Mouse (Mus musculus) bone marrow, adult 2 months (tissue): ENCODE results near the gene Mr1. TPM values are rescaled to one million over a fixed set of nuclear protein-coding genes. Genes with fewer than 3 reads are reported as not detected.

Experiments used
- H3K27ac ChIP-seq: fragments of 200-500 bp; 2 replicates; pipeline ENCODE4 v1.5.1; 2012; ENCODE audit warnings: low read depth, mild to moderate bottlenecking, control low read depth, inconsistent platforms, low read length; ENCODE audit not compliant: control insufficient read depth, poor library complexity, insufficient read depth
- H3K4me1 ChIP-seq: fragments of 200-500 bp; 2 replicates; pipeline ENCODE4 v1.6.1; 2011; ENCODE audit warnings: low read length; ENCODE audit not compliant: control insufficient read depth, insufficient read depth
- H3K4me3 ChIP-seq: fragments of 200-500 bp; replicated peaks from 2 replicates; pipeline ENCODE3; 2011; ENCODE audit warnings: mild to moderate bottlenecking, low read depth, low read length, control low read depth; ENCODE audit not compliant: control insufficient read depth
- CTCF ChIP-seq: fragments of 200-500 bp; IDR thresholded peaks from 2 replicates; pipeline ENCODE4 v1.5.1; 2011; ENCODE audit warnings: low read length, control low read depth; ENCODE audit not compliant: control insufficient read depth, insufficient read depth
- POLR2A ChIP-seq: fragments of 200-500 bp; IDR thresholded peaks from 2 replicates; pipeline ENCODE4 v1.6.1; 2011; ENCODE audit warnings: low read depth, mild to moderate bottlenecking, control low read depth, low read length, borderline replicate concordance; ENCODE audit not compliant: control insufficient read depth
- WGBS: fragments of 180-500 bp; shearing (Covaris S2); methylation state at CpG from one replicate; pipeline ENCODE4 v1.1.7; 2018; 5-methylcytosine and 5-hydroxymethylcytosine counted together
- polyA plus RNA-seq: library from polyadenylated mRNA; stranded (reverse); fragments of >200 nt; gene quantifications from 2 replicates; pipeline ENCODE4 v1.2.4, GENCODE M21; 2011; ENCODE audit warnings: low replicate concordance; ENCODE audit not compliant: missing spikeins, insufficient read depth, insufficient read length

The Mr1 gene
- polyA plus RNA-seq, 1 experiment: 0.70 TPM

GRCm38 (mm10) chr1:155172895-155173643 is 26.5 kb upstream of the Mr1 start:
- H3K4me1 ChIP-seq: no peaks in the 10 kb centered on the region
- no peak overlapping the region for H3K4me3 ChIP-seq
- no peak overlapping the region for H3K27ac ChIP-seq
- TF ChIP-seq CTCF (no peak), POLR2A (no peak)
- WGBS: 85% methylated on average over 3 of the region's 3 CpGs

GRCm38 (mm10) chr1:155169935-155170334 is 23.3 kb upstream of the Mr1 start:
- TF ChIP-seq CTCF: no peak
- TF ChIP-seq POLR2A: no peak
- Histone ChIP-seq H3K4me3 (no peak overlapping the region), H3K27ac (no peak overlapping the region), H3K4me1 (no peaks in the 10 kb centered on the region)

- no peak overlapping the region for H3K4me3 ChIP-seq
- no peak overlapping the region for H3K27ac ChIP-seq
- 69% methylated on average over 3 of the region's 3 CpGs for WGBS
- no peaks in the 10 kb centered on the region for H3K4me1 ChIP-seq
- TF ChIP-seq CTCF: no peak
- no peak for TF ChIP-seq POLR2A
Observed at GRCm38 (mm10) chr1:155167453-155167852, 20.8 kb upstream of the Mr1 start.

GRCm38 (mm10) chr1:155158970-155159484 is 12.4 kb upstream of the Mr1 start:
- Histone ChIP-seq H3K27ac (peak overlapping the region; percentile 61), H3K4me1 (no peaks in the 10 kb centered on the region; the same call in 1 of the 2 replicates), H3K4me3 (peak overlapping the region; percentile 85)
- TF ChIP-seq POLR2A: no peak
- no peak for TF ChIP-seq CTCF
- under 1% methylated on average over 45 of the region's 46 CpGs for WGBS

- TF ChIP-seq CTCF: no peak
- peak; percentile 47; the same call in 1 of the 2 replicates for TF ChIP-seq POLR2A
- Histone ChIP-seq H3K4me1 (no peaks in the 10 kb centered on the region; the same call in 1 of the 2 replicates), H3K27ac (peak within 1 kb of the TSS; percentile 61), H3K4me3 (peak within 1 kb of the TSS; percentile 85)
- 3% methylated on average over 48 of the region's 48 CpGs for WGBS
Observed at GRCm38 (mm10) chr1:155158141-155158969, 11.7 kb upstream of the Mr1 start, which contains the start of gene Stx6. Gene Stx6, plus strand, starts transcription at chr1:155158715.

- H3K27ac ChIP-seq: no peak overlapping the region
- no peak for TF ChIP-seq CTCF
- TF ChIP-seq POLR2A: no peak
- WGBS: 63% methylated on average over 4 of the region's 4 CpGs
- H3K4me3 ChIP-seq: no peak overlapping the region
- H3K4me1 ChIP-seq: no peaks in the 10 kb centered on the region; the same call in 1 of the 2 replicates
Observed at GRCm38 (mm10) chr1:155153906-155154305, 7.3 kb upstream of the Mr1 start.

GRCm38 (mm10) chr1:155150821-155151220 is 4.2 kb upstream of the Mr1 start:
- Histone ChIP-seq H3K27ac (no peak overlapping the region), H3K4me1 (no peaks in the 10 kb centered on the region; the same call in 1 of the 2 replicates), H3K4me3 (no peak overlapping the region)
- no peak for TF ChIP-seq CTCF
- no peak for TF ChIP-seq POLR2A
- WGBS: 86% methylated on average over 5 of the region's 5 CpGs

- Histone ChIP-seq H3K4me1 (no peaks in the 10 kb centered on the region), H3K4me3 (no peak overlapping the region), H3K27ac (no peak overlapping the region)
- TF ChIP-seq CTCF (no peak), POLR2A (no peak)
- WGBS: 73% methylated on average over 3 of the region's 3 CpGs
Observed at GRCm38 (mm10) chr1:155149403-155149802, 2.8 kb upstream of the Mr1 start.
